Mouse (Mus musculus) spleen, adult 18-20 months (tissue): Measurements from ENCODE around the gene Chchd3.

Source experiments
- DNase-seq, 2 experiments: peaks; one replicate each; pipeline ENCODE4 v3.0.0; 2022; ENCODE audit warnings: mixed read lengths in 2 of 2

Chchd3 gene

GRCm38 (mm10) chr6:33001271-33001670 is 58.8 kb downstream of the Chchd3 start:
- DNase-seq, result no peak

- no peak for DNase-seq
These were observed 63.5 kb downstream of the Chchd3 start for GRCm38 (mm10) chr6:32996597-32996996.

- DNase-seq, result no peak
These were observed 66.2 kb downstream of the Chchd3 start for GRCm38 (mm10) chr6:32993847-32994246.

- DNase-seq, result no peak
These were observed 69.9 kb downstream of the Chchd3 start for GRCm38 (mm10) chr6:32990061-32990633.

GRCm38 (mm10) chr6:32988561-32988960 is 71.5 kb downstream of the Chchd3 start:
- no peak for DNase-seq

- DNase-seq, result no peak
These were observed 76.2 kb downstream of the Chchd3 start for GRCm38 (mm10) chr6:32983876-32984275.

GRCm38 (mm10) chr6:32981253-32981652 is 78.8 kb downstream of the Chchd3 start:
- DNase-seq, result no peak

- no peak for DNase-seq
These were observed 81.2 kb downstream of the Chchd3 start for GRCm38 (mm10) chr6:32978811-32979210.

GRCm38 (mm10) chr6:32971926-32972325 is 88.1 kb downstream of the Chchd3 start:
- no peak for DNase-seq

GRCm38 (mm10) chr6:32968971-32969370 is 91.1 kb downstream of the Chchd3 start:
- no peak for DNase-seq

GRCm38 (mm10) chr6:32962048-32962447 is 98.0 kb downstream of the Chchd3 start:
- no peak for DNase-seq

GRCm38 (mm10) chr6:32961477-32961876 is 98.6 kb downstream of the Chchd3 start:
- DNase-seq, result no peak

GRCm38 (mm10) chr6:32959816-32960550 is 100.1 kb downstream of the Chchd3 start:
- DNase-seq, result no peak

- DNase-seq, result no peak
These were observed 104.6 kb downstream of the Chchd3 start for GRCm38 (mm10) chr6:32955481-32955880.

GRCm38 (mm10) chr6:32950973-32951372 is 109.1 kb downstream of the Chchd3 start:
- no peak for DNase-seq

- no peak for DNase-seq
These were observed 110.4 kb downstream of the Chchd3 start for GRCm38 (mm10) chr6:32949702-32950101.

- DNase-seq, result no peak
These were observed 112.8 kb downstream of the Chchd3 start for GRCm38 (mm10) chr6:32947225-32947624.

GRCm38 (mm10) chr6:32944956-32945355 is 115.1 kb downstream of the Chchd3 start:
- DNase-seq, result no peak

- DNase-seq, result no peak
These were observed 116.4 kb downstream of the Chchd3 start for GRCm38 (mm10) chr6:32943651-32944050.

GRCm38 (mm10) chr6:32940299-32940698 is 119.8 kb downstream of the Chchd3 start:
- no peak for DNase-seq

- DNase-seq, result no peak
These were observed 122.4 kb downstream of the Chchd3 start for GRCm38 (mm10) chr6:32937643-32938042.

GRCm38 (mm10) chr6:32936794-32937193 is 123.3 kb downstream of the Chchd3 start:
- DNase-seq, result no peak

GRCm38 (mm10) chr6:32936365-32936764 is 123.7 kb downstream of the Chchd3 start:
- DNase-seq, result no peak

GRCm38 (mm10) chr6:32935576-32935975 is 124.5 kb downstream of the Chchd3 start:
- no peak for DNase-seq
